Mouse (Mus musculus): ENCODE data around the gene Cd34. TPM values are rescaled to one million over a fixed set of nuclear protein-coding genes. Genes with fewer than 3 reads are reported as not detected.

Gene Cd34
- polyA plus RNA-seq, 1 experiment from 2014 or later, result 40.7 TPM

Other genes starting within 250 kb of the Cd34 start
- gene Cd46, start 153.4 kb downstream of the Cd34 start, polyA plus RNA-seq (2016; fragmentation: Nextera tagmentation; extraction: Ambion mirVana), result 0.73 and 0.78 TPM in 2 replicates
- gene Cr1l, start 192.8 kb downstream of the Cd34 start, polyA plus RNA-seq (2016; fragmentation: Nextera tagmentation; extraction: Ambion mirVana), result 43.6 and 48.9 TPM in 2 replicates
- 0.28 and 0.29 TPM in 2 replicates for gene Cr2, start 237.9 kb downstream of the Cd34 start, polyA plus RNA-seq (2016; fragmentation: Nextera tagmentation; extraction: Ambion mirVana)